Mouse (Mus musculus) stomach, embryonic 16.5 days (tissue): Measurements from ENCODE around the gene Ctnnd2. TPM values are rescaled to one million over a fixed set of nuclear protein-coding genes. Genes with fewer than 3 reads are reported as not detected.

ENCODE experiments used
- ATAC-seq: fragments of 200-750 bp; cut with Nextera tagmentation; 2 replicates; pipeline ENCODE4 v1.8.0; 2017; ENCODE audit warnings: moderate number of reproducible peaks, moderate TSS enrichment; ENCODE audit not compliant: insufficient read depth, low FRiP score
- H3K27ac ChIP-seq: fragments of 300-500 bp; sonication (generic); 2 replicates; pipeline ENCODE4 v1.5.1; 2014; ENCODE audit warnings: low read length
- H3K27me3 ChIP-seq: fragments of 300-500 bp; sonication (generic); 2 replicates; pipeline ENCODE4 v1.6.1; 2014; ENCODE audit warnings: low read length, control low read depth, mixed read lengths; ENCODE audit not compliant: control insufficient read depth, insufficient read depth
- H3K36me3 ChIP-seq: fragments of 300-500 bp; sonication (generic); 2 replicates; pipeline ENCODE4 v1.6.1; 2014; ENCODE audit warnings: low read length; ENCODE audit not compliant: control insufficient read depth, insufficient read depth
- H3K4me1 ChIP-seq: fragments of 300-500 bp; sonication (generic); 2 replicates; pipeline ENCODE4 v1.6.1; 2014; ENCODE audit warnings: low read length, control low read depth, mixed read lengths; ENCODE audit not compliant: control insufficient read depth, insufficient read depth
- H3K4me2 ChIP-seq: fragments of 300-500 bp; sonication (generic); 2 replicates; pipeline ENCODE4 v1.6.1; 2014; ENCODE audit warnings: low read depth, low read length, mixed read lengths
- H3K4me3 ChIP-seq: fragments of 300-500 bp; sonication (generic); replicated peaks from 2 replicates; pipeline ENCODE4 v1.5.1; 2014; ENCODE audit warnings: mild to moderate bottlenecking, low read length
- H3K9ac ChIP-seq: fragments of 300-500 bp; sonication (generic); 2 replicates; pipeline ENCODE4 v1.6.1; 2014; ENCODE audit warnings: low read length
- H3K9me3 ChIP-seq: fragments of 300-500 bp; sonication (generic); replicated peaks from 2 replicates; pipeline ENCODE4 v1.6.1; 2016; ENCODE audit warnings: low read length, control low read depth; ENCODE audit not compliant: control insufficient read depth
- WGBS: fragments of 180-500 bp; shearing (Covaris S2); extraction: QIAGEN DNeasy Blood & Tissue Kit; methylation state at CpG from one replicate; pipeline ENCODE4 v1.1.7; 2014; 5-methylcytosine and 5-hydroxymethylcytosine counted together
- polyA plus RNA-seq: library from polyadenylated mRNA; unstranded; fragments of >200 nt; fragmentation: Nextera tagmentation; extraction: Ambion mirVana; gene quantifications from 2 replicates; pipeline ENCODE4 v1.2.1, GENCODE M21; 2015

The Ctnnd2 gene
- polyA plus RNA-seq, 1 experiment from 2014 or later = 2.6 TPM

DNA sequence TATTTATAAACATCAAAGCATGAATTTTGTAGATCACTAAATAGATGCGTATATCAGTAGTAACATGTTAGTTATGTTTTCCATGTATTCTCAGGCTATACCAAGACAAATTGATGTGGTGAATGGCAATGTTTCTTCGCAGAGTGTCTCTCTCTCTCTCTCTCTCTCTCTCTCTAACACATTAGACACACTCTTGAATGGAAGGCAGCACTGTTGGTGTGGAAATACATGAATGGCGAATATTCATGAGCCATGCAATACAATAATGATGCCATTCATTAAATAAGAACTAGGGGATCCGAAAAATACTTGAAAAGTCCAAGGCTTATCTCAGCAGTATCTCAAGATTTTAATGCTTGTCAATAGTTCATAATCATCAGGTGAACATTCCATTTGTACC lies 106.2 kb downstream of the Ctnnd2 start:
- Histone ChIP-seq H3K9ac (no peak overlapping the region), H3K4me1 (no peaks in the 10 kb centered on the region), H3K4me3 (no peak overlapping the region), H3K27me3 (no peaks in the 10 kb centered on the region), H3K36me3 (no peaks in the 10 kb centered on the region), H3K4me2 (no peak overlapping the region), H3K9me3 (no peaks in the 10 kb centered on the region), H3K27ac (no peak overlapping the region)
- WGBS = 88% methylated on average over 4 of the region's 4 CpGs
- ATAC-seq = no peak

- H3K4me1 ChIP-seq = no peaks in the 10 kb centered on the region
- no peaks in the 10 kb centered on the region for H3K9me3 ChIP-seq
- H3K9ac ChIP-seq = no peak overlapping the region
- WGBS = 40% methylated on average over 15 of the region's 15 CpGs
- H3K27ac ChIP-seq = no peak overlapping the region
- H3K36me3 ChIP-seq = no peaks in the 10 kb centered on the region
- peak overlapping the region; percentile 12; the same call in 1 of the 2 replicates for H3K4me3 ChIP-seq
- no peak for ATAC-seq
- H3K27me3 ChIP-seq = no peaks in the 10 kb centered on the region
- H3K4me2 ChIP-seq = peak overlapping the region; percentile 34
Observed at GRCm38 (mm10) chr15:30285572-30286244, 113.3 kb downstream of the Ctnnd2 start.

DNA sequence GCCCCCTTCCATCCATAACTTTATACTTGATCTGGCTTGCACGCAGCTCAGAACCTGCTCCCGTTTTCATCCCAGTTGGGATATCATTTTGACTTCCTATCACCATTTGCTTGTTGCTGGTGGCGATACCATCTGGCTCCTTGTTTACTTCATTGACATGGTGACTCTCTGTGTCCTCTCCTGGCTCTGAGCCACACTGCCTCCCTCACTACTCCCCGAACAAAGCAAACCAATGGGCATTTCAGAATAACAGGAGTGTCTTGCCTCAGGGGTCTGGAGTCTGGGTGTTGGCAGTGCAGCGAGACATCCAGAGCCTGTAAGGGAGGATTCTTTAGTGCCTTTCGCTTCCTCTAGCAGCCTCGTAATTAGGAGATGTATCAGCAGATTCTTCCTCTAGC lies 113.9 kb downstream of the Ctnnd2 start:
- H3K27me3 ChIP-seq = no peaks in the 10 kb centered on the region
- WGBS = 64% methylated on average over 7 of the region's 7 CpGs

DNA sequence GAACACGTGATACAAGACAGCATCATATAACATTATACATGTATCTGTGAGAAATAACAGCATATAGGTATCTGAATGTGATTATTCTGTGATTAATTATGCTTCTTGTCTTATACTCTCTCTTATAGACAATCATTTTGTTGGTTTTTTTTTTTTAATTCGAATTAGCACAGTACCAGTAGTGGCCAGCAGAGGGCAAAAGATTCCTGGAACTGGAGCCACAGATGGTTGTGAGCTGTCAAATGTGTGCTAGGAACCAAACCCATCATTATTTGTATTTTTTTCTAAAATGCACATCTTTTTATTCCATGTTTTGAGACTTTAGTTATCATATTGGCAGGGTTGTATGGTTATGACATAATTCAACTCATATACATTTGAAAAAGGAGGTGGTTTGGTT lies 130.4 kb downstream of the Ctnnd2 start:
- no peak overlapping the region for H3K4me2 ChIP-seq
- no peaks in the 10 kb centered on the region for H3K36me3 ChIP-seq
- no peaks in the 10 kb centered on the region for H3K27me3 ChIP-seq
- H3K4me3 ChIP-seq = no peak overlapping the region
- 0 out of 2 replicates have a peak, but pooled peaks cover 2% of the 10 kb centered on the region for H3K9me3 ChIP-seq
- no peak overlapping the region for H3K9ac ChIP-seq
- WGBS = 68% methylated on average over 2 of the region's 2 CpGs
- no peak for ATAC-seq
- H3K27ac ChIP-seq = no peak overlapping the region
- no peaks in the 10 kb centered on the region for H3K4me1 ChIP-seq

More for the DNA sequence above, 113.9 kb downstream of the Ctnnd2 start:
- no peak overlapping the region for H3K9ac ChIP-seq
- H3K4me1 ChIP-seq = no peaks in the 10 kb centered on the region
- no peaks in the 10 kb centered on the region for H3K36me3 ChIP-seq
- H3K27ac ChIP-seq = no peak overlapping the region
- H3K4me2 ChIP-seq = peak overlapping the region; percentile 34
- ATAC-seq = no peak
- no peaks in the 10 kb centered on the region for H3K9me3 ChIP-seq
- H3K4me3 ChIP-seq = 0 out of 2 replicates have a peak overlapping the region, but pooled peaks have one; percentile 12

GRCm38 (mm10) chr15:30306437-30306836 lies 134.0 kb downstream of the Ctnnd2 start:
- no peaks in the 10 kb centered on the region for H3K27me3 ChIP-seq
- 91% methylated on average over 7 of the region's 7 CpGs for WGBS
- H3K27ac ChIP-seq = no peak overlapping the region
- no peaks in the 10 kb centered on the region for H3K9me3 ChIP-seq
- no peak overlapping the region for H3K4me3 ChIP-seq
- ATAC-seq = no peak
- no peak overlapping the region for H3K4me2 ChIP-seq
- no peaks in the 10 kb centered on the region for H3K36me3 ChIP-seq
- no peaks in the 10 kb centered on the region for H3K4me1 ChIP-seq
- no peak overlapping the region for H3K9ac ChIP-seq

DNA sequence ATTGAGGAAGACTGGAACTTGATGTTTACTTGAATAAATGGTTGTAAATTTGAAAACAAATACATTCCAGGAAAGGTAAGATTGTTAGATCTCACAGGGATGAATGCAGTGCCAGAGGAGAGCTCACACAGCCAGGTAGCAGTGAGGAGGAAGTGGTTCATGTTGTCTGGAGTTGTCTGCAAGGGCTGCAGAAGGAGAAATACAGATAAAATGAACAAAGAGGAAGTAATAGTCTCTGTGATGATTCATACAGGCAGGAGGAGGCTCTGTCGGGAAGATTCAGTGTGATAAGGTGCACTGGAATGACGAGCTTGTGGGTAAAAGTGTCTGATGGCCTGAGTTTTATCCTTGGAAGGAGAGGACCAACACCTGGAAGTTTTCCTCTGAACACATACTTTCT lies 150.2 kb downstream of the Ctnnd2 start:
- no peak overlapping the region for H3K4me3 ChIP-seq
- no peaks in the 10 kb centered on the region for H3K9me3 ChIP-seq
- no peak overlapping the region for H3K9ac ChIP-seq
- no peak for ATAC-seq
- H3K27me3 ChIP-seq = no peaks in the 10 kb centered on the region
- no peak overlapping the region for H3K4me2 ChIP-seq
- no peaks in the 10 kb centered on the region for H3K36me3 ChIP-seq
- H3K27ac ChIP-seq = no peak overlapping the region
- 48% methylated on average over 2 of the region's 2 CpGs for WGBS
- H3K4me1 ChIP-seq = no peaks in the 10 kb centered on the region

DNA sequence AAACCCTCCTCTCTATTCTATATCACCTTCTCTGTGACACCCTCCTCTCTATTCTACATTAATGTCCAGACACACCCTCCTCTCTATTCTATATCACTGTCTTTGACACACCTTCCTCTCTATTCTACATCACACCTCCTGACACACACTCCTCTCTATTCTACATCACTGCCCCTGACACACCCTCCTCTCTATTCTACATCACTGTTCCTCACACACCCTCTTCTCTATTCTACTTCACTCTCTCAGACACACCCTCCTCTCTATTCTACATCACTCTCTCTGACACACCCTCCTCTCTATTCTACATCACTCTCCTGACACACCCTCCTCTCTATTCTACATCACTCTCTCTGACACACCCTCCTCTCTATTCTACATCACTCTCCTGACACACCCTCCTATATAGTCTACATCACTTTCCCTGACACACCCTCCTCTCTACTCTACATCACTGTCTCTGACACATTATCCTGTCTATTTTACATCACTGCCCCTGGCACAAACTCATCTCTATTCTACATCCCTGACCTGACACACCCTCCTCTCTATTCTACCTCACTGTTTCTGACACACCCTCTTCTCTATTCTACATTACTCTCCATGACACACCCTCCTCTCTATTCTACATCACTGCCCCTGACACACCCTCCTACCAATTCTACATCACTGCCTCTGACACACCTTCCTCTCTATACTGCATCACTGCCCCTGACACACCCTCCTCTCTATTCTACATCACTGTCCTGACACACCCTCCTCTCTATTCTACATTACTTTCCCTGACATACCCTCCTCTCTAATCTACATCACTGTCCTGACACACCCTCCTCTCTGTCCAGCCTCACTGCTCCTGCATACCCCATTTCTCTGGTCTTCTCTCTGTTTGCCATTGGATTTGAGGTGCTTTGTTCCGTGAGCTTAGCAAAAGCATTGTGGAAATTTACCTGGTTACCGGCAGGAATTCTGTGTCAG lies 161.2 kb downstream of the Ctnnd2 start:
- H3K4me1 ChIP-seq = no peaks in the 10 kb centered on the region
- no peak overlapping the region for H3K9ac ChIP-seq
- ATAC-seq = no peak
- H3K4me2 ChIP-seq = no peak overlapping the region
- H3K9me3 ChIP-seq = no peaks in the 10 kb centered on the region
- H3K27me3 ChIP-seq = no peaks in the 10 kb centered on the region
- H3K27ac ChIP-seq = no peak overlapping the region
- H3K4me3 ChIP-seq = no peak overlapping the region
- no peaks in the 10 kb centered on the region for H3K36me3 ChIP-seq
- WGBS = 60% methylated on average over 2 of the region's 2 CpGs

GRCm38 (mm10) chr15:30338585-30339197 lies 166.3 kb downstream of the Ctnnd2 start:
- no peaks in the 10 kb centered on the region for H3K27me3 ChIP-seq
- H3K9me3 ChIP-seq = no peaks in the 10 kb centered on the region
- H3K4me2 ChIP-seq = no peak overlapping the region
- 39% methylated on average over 6 of the region's 6 CpGs for WGBS
- H3K27ac ChIP-seq = no peak overlapping the region
- ATAC-seq = no peak
- H3K4me3 ChIP-seq = no peak overlapping the region
- no peaks in the 10 kb centered on the region for H3K4me1 ChIP-seq
- H3K36me3 ChIP-seq = no peaks in the 10 kb centered on the region
- H3K9ac ChIP-seq = no peak overlapping the region

- ATAC-seq = no peak
- 82% methylated on average over 5 of the region's 5 CpGs for WGBS
Observed at GRCm38 (mm10) chr15:30345754-30346153, 173.4 kb downstream of the Ctnnd2 start.

More at GRCm38 (mm10) chr15:30345754-30346153, 173.4 kb downstream of the Ctnnd2 start:
- H3K27ac ChIP-seq = no peak overlapping the region
- H3K4me3 ChIP-seq = no peak overlapping the region
- H3K27me3 ChIP-seq = no peaks in the 10 kb centered on the region
- H3K9ac ChIP-seq = no peak overlapping the region
- H3K4me2 ChIP-seq = no peak overlapping the region
- no peaks in the 10 kb centered on the region for H3K4me1 ChIP-seq
- no peaks in the 10 kb centered on the region for H3K36me3 ChIP-seq
- no peaks in the 10 kb centered on the region for H3K9me3 ChIP-seq
